Mouse (Mus musculus) hindbrain, embryonic 12.5 days (tissue): ENCODE measurements around the gene Gm8947. TPM values are rescaled to one million over a fixed set of nuclear protein-coding genes. Genes with fewer than 3 reads are reported as not detected.
"Not testable (repeated sequence)": the region's sequence is repeated elsewhere in the genome, so short reads cannot be mapped to it uniquely, and the experiment has no call there.

Source experiments
- ATAC-seq: fragments of 200-750 bp; cut with Nextera tagmentation; 2 replicates; pipeline ENCODE4 v1.8.0; 2017; ENCODE audit warnings: moderate TSS enrichment; ENCODE audit not compliant: low FRiP score
- H3K27ac ChIP-seq: fragments of 300-500 bp; sonication (generic); 2 replicates; pipeline ENCODE4 v1.5.1; 2016; ENCODE audit warnings: mild to moderate bottlenecking
- H3K27me3 ChIP-seq: fragments of 300-500 bp; sonication (generic); 2 replicates; pipeline ENCODE4 v1.6.1; 2016; ENCODE audit warnings: mild to moderate bottlenecking
- H3K36me3 ChIP-seq: fragments of 300-500 bp; sonication (generic); 2 replicates; pipeline ENCODE4 v1.6.1; 2016; ENCODE audit warnings: mild to moderate bottlenecking
- H3K4me1 ChIP-seq: fragments of 300-500 bp; sonication (generic); 2 replicates; pipeline ENCODE4 v1.6.1; 2016
- H3K4me2 ChIP-seq: fragments of 300-500 bp; sonication (generic); replicated peaks from 2 replicates; pipeline ENCODE4 v1.6.1; 2016; ENCODE audit warnings: mild to moderate bottlenecking
- H3K4me3 ChIP-seq: fragments of 300-500 bp; sonication (generic); 2 replicates; pipeline ENCODE4 v1.5.1; 2016; ENCODE audit warnings: mild to moderate bottlenecking
- H3K9ac ChIP-seq: fragments of 300-500 bp; sonication (generic); 2 replicates; pipeline ENCODE4 v1.6.1; 2016; ENCODE audit warnings: mild to moderate bottlenecking, moderate library complexity
- H3K9me3 ChIP-seq: fragments of 300-500 bp; sonication (generic); replicated peaks from 2 replicates; pipeline ENCODE4 v1.6.1; 2016; ENCODE audit warnings: mild to moderate bottlenecking
- WGBS: fragments of 180-500 bp; shearing (Covaris S2); methylation state at CpG from one replicate; pipeline ENCODE4 v1.1.7; 2016; 5-methylcytosine and 5-hydroxymethylcytosine counted together
- polyA plus RNA-seq: library from polyadenylated mRNA; unstranded; fragments of >200 nt; fragmentation: Nextera tagmentation; extraction: Ambion mirVana; gene quantifications from 2 replicates; pipeline ENCODE4 v1.2.1, GENCODE M21; 2016

Gene Gm8947
- polyA plus RNA-seq, 1 experiment from 2014 or later: not detected

- H3K27me3 ChIP-seq: no peaks in the 10 kb centered on the region
- no peak overlapping the region for H3K4me3 ChIP-seq
- peaks cover 17% of the 10 kb centered on the region for H3K4me1 ChIP-seq
- no peak overlapping the region for H3K4me2 ChIP-seq
- no peaks in the 10 kb centered on the region for H3K36me3 ChIP-seq
- H3K27ac ChIP-seq: no peak overlapping the region
- ATAC-seq: no peak
- H3K9ac ChIP-seq: no peak overlapping the region
- WGBS: 45% methylated on average over 8 of the region's 8 CpGs
- no peaks in the 10 kb centered on the region for H3K9me3 ChIP-seq
Observed at GRCm38 (mm10) chr1:151166031-151166430, 26.1 kb upstream of the Gm8947 start.

- H3K36me3 ChIP-seq: no peaks in the 10 kb centered on the region
- H3K4me1 ChIP-seq: peaks cover 17% of the 10 kb centered on the region
- peak; percentile 68 for ATAC-seq
- H3K4me3 ChIP-seq: no peak overlapping the region
- H3K9me3 ChIP-seq: no peaks in the 10 kb centered on the region
- no peak overlapping the region for H3K27ac ChIP-seq
- no peak overlapping the region for H3K4me2 ChIP-seq
- H3K27me3 ChIP-seq: no peaks in the 10 kb centered on the region
- no peak overlapping the region for H3K9ac ChIP-seq
- WGBS: 17% methylated on average over 12 of the region's 12 CpGs
Observed at GRCm38 (mm10) chr1:151167297-151168047, 24.7 kb upstream of the Gm8947 start.

GRCm38 (mm10) chr1:151168637-151169036 lies 23.5 kb upstream of the Gm8947 start:
- no peak for ATAC-seq
- Histone ChIP-seq H3K4me2 (no peak overlapping the region), H3K27me3 (no peaks in the 10 kb centered on the region), H3K4me1 (peaks cover 17% of the 10 kb centered on the region), H3K36me3 (no peaks in the 10 kb centered on the region), H3K9me3 (no peaks in the 10 kb centered on the region), H3K27ac (no peak overlapping the region), H3K9ac (no peak overlapping the region), H3K4me3 (no peak overlapping the region)
- 78% methylated on average over 3 of the region's 3 CpGs for WGBS

GRCm38 (mm10) chr1:151171572-151172461 lies 20.4 kb upstream of the Gm8947 start:
- 78% methylated on average over 2 of the region's 2 CpGs for WGBS
- H3K4me2 ChIP-seq: no peak overlapping the region

GRCm38 (mm10) chr1:151177030-151177936 lies 14.9 kb upstream of the Gm8947 start:
- no peak overlapping the region for H3K9ac ChIP-seq
- no peaks in the 10 kb centered on the region for H3K36me3 ChIP-seq
- H3K4me1 ChIP-seq: peaks cover 13% of the 10 kb centered on the region
- peak; percentile 68; the same call in 1 of the 2 replicates for ATAC-seq
- no peaks in the 10 kb centered on the region for H3K9me3 ChIP-seq
- no peak overlapping the region for H3K27ac ChIP-seq
- peak overlapping the region; percentile 7 for H3K4me3 ChIP-seq
- H3K27me3 ChIP-seq: no peaks in the 10 kb centered on the region
- H3K4me2 ChIP-seq: peak overlapping the region; percentile 36
- WGBS: 6% methylated on average over 9 of the region's 10 CpGs

More at GRCm38 (mm10) chr1:151171572-151172461, 20.4 kb upstream of the Gm8947 start:
- Histone ChIP-seq H3K4me1 (peaks cover 14% of the 10 kb centered on the region), H3K9me3 (no peaks in the 10 kb centered on the region), H3K4me3 (no peak overlapping the region), H3K36me3 (no peaks in the 10 kb centered on the region), H3K27me3 (no peaks in the 10 kb centered on the region), H3K9ac (no peak overlapping the region), H3K27ac (no peak overlapping the region)
- ATAC-seq: no peak

GRCm38 (mm10) chr1:151177937-151178271 lies 14.3 kb upstream of the Gm8947 start:
- ATAC-seq: no peak
- no peaks in the 10 kb centered on the region for H3K27me3 ChIP-seq
- peak overlapping the region; percentile 7 for H3K4me3 ChIP-seq
- H3K4me2 ChIP-seq: peak overlapping the region; percentile 36
- no peak overlapping the region for H3K9ac ChIP-seq
- H3K27ac ChIP-seq: 0 out of 2 replicates have a peak overlapping the region, but pooled peaks have one; percentile 24
- 6% methylated on average over 4 of the region's 4 CpGs for WGBS
- H3K4me1 ChIP-seq: peaks cover 13% of the 10 kb centered on the region
- no peaks in the 10 kb centered on the region for H3K36me3 ChIP-seq
- H3K9me3 ChIP-seq: no peaks in the 10 kb centered on the region

GRCm38 (mm10) chr1:151178505-151179083 lies 13.6 kb upstream of the Gm8947 start:
- H3K27me3 ChIP-seq: no peaks in the 10 kb centered on the region
- peak; percentile 68 for ATAC-seq
- no peaks in the 10 kb centered on the region for H3K9me3 ChIP-seq
- H3K4me2 ChIP-seq: no peak overlapping the region
- no peak overlapping the region for H3K27ac ChIP-seq
- H3K9ac ChIP-seq: no peak overlapping the region
- peaks cover 13% of the 10 kb centered on the region for H3K4me1 ChIP-seq
- 22% methylated on average over 2 of the region's 2 CpGs for WGBS
- H3K36me3 ChIP-seq: no peaks in the 10 kb centered on the region
- H3K4me3 ChIP-seq: no peak overlapping the region

- no peak for ATAC-seq
- 85% methylated on average over 2 of the region's 2 CpGs for WGBS
Observed at GRCm38 (mm10) chr1:151180167-151180566, 12.0 kb upstream of the Gm8947 start.

GRCm38 (mm10) chr1:151182266-151182665 lies 9.9 kb upstream of the Gm8947 start, which contains the start of gene Gm47985:
Gene Gm47985, plus strand, starts transcription at chr1:151182537.
- ATAC-seq: not testable (repeated sequence)

More at GRCm38 (mm10) chr1:151180167-151180566, 12.0 kb upstream of the Gm8947 start:
- Histone ChIP-seq H3K4me3 (no peak overlapping the region), H3K9me3 (no peaks in the 10 kb centered on the region), H3K27ac (no peak overlapping the region), H3K36me3 (no peaks in the 10 kb centered on the region), H3K27me3 (no peaks in the 10 kb centered on the region), H3K4me1 (peaks cover 13% of the 10 kb centered on the region), H3K9ac (no peak overlapping the region), H3K4me2 (no peak overlapping the region)

GRCm38 (mm10) chr1:151186186-151186585 lies 6.0 kb upstream of the Gm8947 start:
- H3K4me3 ChIP-seq, H3K9ac ChIP-seq, H3K9me3 ChIP-seq, ATAC-seq, H3K4me1 ChIP-seq, H3K36me3 ChIP-seq, H3K27ac ChIP-seq, H3K27me3 ChIP-seq, H3K4me2 ChIP-seq: not testable (repeated sequence)
- 72% methylated on average over 3 of the region's 3 CpGs for WGBS

More at GRCm38 (mm10) chr1:151182266-151182665, 9.9 kb upstream of the Gm8947 start, which contains the start of gene Gm47985:
- not testable (repeated sequence) for H3K27ac ChIP-seq, H3K9me3 ChIP-seq, H3K36me3 ChIP-seq, H3K4me1 ChIP-seq, H3K27me3 ChIP-seq, H3K4me2 ChIP-seq, H3K9ac ChIP-seq, H3K4me3 ChIP-seq
- 80% methylated on average over 1 of the region's 7 CpGs for WGBS

GRCm38 (mm10) chr1:151186879-151187424 lies 5.2 kb upstream of the Gm8947 start:
- not testable (repeated sequence) for H3K27me3 ChIP-seq, H3K9me3 ChIP-seq, H3K36me3 ChIP-seq, H3K4me2 ChIP-seq, H3K9ac ChIP-seq, H3K27ac ChIP-seq, H3K4me3 ChIP-seq, ATAC-seq, H3K4me1 ChIP-seq
- WGBS: 87% methylated on average over 4 of the region's 4 CpGs
